Mouse (Mus musculus): Measurements from ENCODE around the gene Gm13289. TPM values are rescaled to one million over a fixed set of nuclear protein-coding genes. Genes with fewer than 3 reads are reported as not detected.

Gm13289 gene
- total and polyA plus RNA-seq, 3 experiments: not detected

- H3K79me2 ChIP-seq (replicated peaks; ENCODE audit: control insufficient read depth, extremely low read depth, insufficient read depth, poor library complexity, severe bottlenecking): no peaks in the 10 kb centered on the region
- in situ Hi-C loops (cut with MboI; ENCODE audit: low pct_ligation_motif_present, low pct_unique_long_range_greater_than_20kb, low sequenced_read_pairs) (no loop called here), dilution Hi-C loops (cut with MboI; ENCODE audit: extremely low pct_ligation_motif_present, extremely low pct_unique_long_range_greater_than_20kb, low sequenced_read_pairs) (no loop called here)
- no peak within 1 kb of the TSS for H3K4me2 ChIP-seq (ENCODE audit: insufficient read depth, low read depth, poor library complexity, severe bottlenecking)
- no peak within 1 kb of the TSS for H3K4me3 ChIP-seq (replicated peaks in 1 of 3; ENCODE audit: low read depth in 2 of 3, low read length in 2 of 3, poor library complexity in 1 of 3)
- no peak within 1 kb of the TSS for H3K27ac ChIP-seq (ENCODE audit: insufficient read depth, low read depth)
- no peaks in the 10 kb centered on the region for H3K4me1 ChIP-seq (ENCODE audit: control insufficient read depth in 1 of 2, insufficient read depth in 2 of 2)
- TF ChIP-seq GABPA (IDR thresholded peaks at IDR 0.05; ENCODE audit: insufficient replicate concordance, low read depth, low read length) (no peak), JUN (IDR thresholded peaks at IDR 0.05; ENCODE audit: insufficient read depth, low read depth, low read length) (no peak), E2F4 (IDR thresholded peaks at IDR 0.05; ENCODE audit: insufficient replicate concordance, low read depth, low read length) (no peak), ETS1 (conservative IDR thresholded peaks at IDR 0.05; ENCODE audit: low read depth, low read length) (no peak), CTCF (conservative IDR thresholded peaks at IDR 0.05 in 1 of 2, IDR thresholded peaks at IDR 0.05 in 1 of 2; ENCODE audit: low read depth in 2 of 2, low read length in 2 of 2) (no peak), NELFE (IDR thresholded peaks at IDR 0.05; ENCODE audit: low read depth, low read length) (no peak), ZKSCAN1 (IDR thresholded peaks at IDR 0.05; ENCODE audit: borderline replicate concordance, low read depth, low read length) (no peak), USF1 (IDR thresholded peaks at IDR 0.05; ENCODE audit: low read depth, low read length) (no peak), PAX5 (IDR thresholded peaks at IDR 0.05; ENCODE audit: low read length) (no peak), BHLHE40 (IDR thresholded peaks at IDR 0.05; ENCODE audit: low read depth, low read length) (no peak), RCOR1 (conservative IDR thresholded peaks at IDR 0.05; ENCODE audit: low read depth, low read length) (no peak), EP300 (IDR thresholded peaks at IDR 0.05; ENCODE audit: low read length) (no peak), RAD21 (IDR thresholded peaks at IDR 0.05; ENCODE audit: low read depth, low read length) (no peak), KAT2A (IDR thresholded peaks at IDR 0.05; ENCODE audit: insufficient replicate concordance, low read length) (no peak), MAZ (IDR thresholded peaks at IDR 0.05; ENCODE audit: low read depth, low read length) (no peak), SIN3A (IDR thresholded peaks at IDR 0.05; ENCODE audit: low read length) (no peak), ZMIZ1 (IDR thresholded peaks at IDR 0.05; ENCODE audit: low read depth, low read length) (no peak)
- H3K27me3 ChIP-seq (replicated peaks): peaks cover 34% of the 10 kb centered on the region
- H3K9me3 ChIP-seq (replicated peaks; ENCODE audit: low read length): no peaks in the 10 kb centered on the region
- no peak within 1 kb of the TSS for H3K9ac ChIP-seq (ENCODE audit: insufficient read depth, low read depth)
- no peak for DNase-seq (ENCODE audit: extremely low read depth)
- no peaks in the 10 kb centered on the region for H3K36me3 ChIP-seq (replicated peaks in 1 of 2; ENCODE audit: control insufficient read depth in 1 of 2, insufficient read depth in 1 of 2, low read length in 1 of 2)
These were observed 42.9 kb downstream of the Gm13289 start, which contains the start of gene Ifna11 for GRCm38 (mm10) chr4:88819659-88820058. Gene Ifna11 (plus strand): TSS chr4:88819959.

GRCm38 (mm10) chr4:88822995-88823394 is 46.3 kb downstream of the Gm13289 start:
- DNase-seq (ENCODE audit: extremely low read depth): peak; percentile 27
- H3K79me2 ChIP-seq (replicated peaks; ENCODE audit: control insufficient read depth, extremely low read depth, insufficient read depth, poor library complexity, severe bottlenecking): no peaks in the 10 kb centered on the region
- H3K9ac ChIP-seq (ENCODE audit: insufficient read depth, low read depth): no peak overlapping the region
- no peaks in the 10 kb centered on the region for H3K9me3 ChIP-seq (replicated peaks; ENCODE audit: low read length)
- H3K4me1 ChIP-seq (ENCODE audit: control insufficient read depth in 1 of 2, insufficient read depth in 2 of 2): no peaks in the 10 kb centered on the region
- dilution Hi-C loops (cut with MboI; ENCODE audit: extremely low pct_ligation_motif_present, extremely low pct_unique_long_range_greater_than_20kb, low sequenced_read_pairs): no loop called here
- TF ChIP-seq JUND (conservative IDR thresholded peaks at IDR 0.05; ENCODE audit: low read depth, low read length) (no peak), MEF2A (IDR thresholded peaks at IDR 0.05; ENCODE audit: borderline replicate concordance, low read depth, low read length) (no peak), CTCF (conservative IDR thresholded peaks at IDR 0.05 in 1 of 2, IDR thresholded peaks at IDR 0.05 in 1 of 2; ENCODE audit: low read depth in 2 of 2, low read length in 2 of 2) (peak; percentile 55 to 73), BHLHE40 (IDR thresholded peaks at IDR 0.05; ENCODE audit: low read depth, low read length) (no peak), SMC3 (IDR thresholded peaks at IDR 0.05; ENCODE audit: low read depth, low read length) (peak; percentile 46), RAD21 (IDR thresholded peaks at IDR 0.05; ENCODE audit: low read depth, low read length) (peak; percentile 19), PAX5 (IDR thresholded peaks at IDR 0.05; ENCODE audit: low read length) (no peak), MAX (IDR thresholded peaks at IDR 0.05; ENCODE audit: low read length) (no peak), MXI1 (IDR thresholded peaks at IDR 0.05; ENCODE audit: low read depth, low read length) (no peak)
- no peak overlapping the region for H3K4me3 ChIP-seq (replicated peaks in 1 of 3; ENCODE audit: low read depth in 2 of 3, low read length in 2 of 3, poor library complexity in 1 of 3)
- in situ Hi-C loops (cut with MboI; ENCODE audit: low pct_ligation_motif_present, low pct_unique_long_range_greater_than_20kb, low sequenced_read_pairs): no loop called here
- H3K27ac ChIP-seq (ENCODE audit: insufficient read depth, low read depth): no peak overlapping the region
- H3K4me2 ChIP-seq (ENCODE audit: insufficient read depth, low read depth, poor library complexity, severe bottlenecking): no peak overlapping the region
- H3K27me3 ChIP-seq (replicated peaks): peaks cover 20% of the 10 kb centered on the region
- H3K36me3 ChIP-seq (replicated peaks in 1 of 2; ENCODE audit: control insufficient read depth in 1 of 2, insufficient read depth in 1 of 2, low read length in 1 of 2): no peaks in the 10 kb centered on the region

Other genes starting within 250 kb of the Gm13289 start
Only the 20 nearest of the 31 such genes appear.
- gene Gm26566, start 55.1 kb upstream of the Gm13289 start, total RNA-seq (2012; rRNA removed): 10.2 and 11.9 TPM in 2 replicates
- gene Gm26566, start 55.1 kb upstream of the Gm13289 start, total RNA-seq (2014; rRNA removed): not detected in 2 replicates
- 0.49 TPM in 1 of 2 replicates, not detected in the other for gene Gm26566, start 55.1 kb upstream of the Gm13289 start, polyA plus RNA-seq (2012; ENCODE audit: insufficient read length, low read depth)
- gene Klhl9, start 54.5 kb upstream of the Gm13289 start, total RNA-seq (2012; rRNA removed): 40.0 and 42.2 TPM in 2 replicates
- gene Klhl9, start 54.5 kb upstream of the Gm13289 start, total RNA-seq (2014; rRNA removed): 51.6 and 55.2 TPM in 2 replicates
- gene Klhl9, start 54.5 kb upstream of the Gm13289 start, polyA plus RNA-seq (2012; ENCODE audit: insufficient read length, low read depth): 16.1 and 19.1 TPM in 2 replicates
- gene Gm13271, start 22.1 kb upstream of the Gm13289 start, total RNA-seq (2012; rRNA removed): not detected in 2 replicates
- not detected in 2 replicates for gene Gm13271, start 22.1 kb upstream of the Gm13289 start, total RNA-seq (2014; rRNA removed)
- gene Gm13271, start 22.1 kb upstream of the Gm13289 start, polyA plus RNA-seq (2012; ENCODE audit: insufficient read length, low read depth): not detected in 2 replicates
- not detected in 2 replicates for gene Gm13283, start 16.8 kb upstream of the Gm13289 start, total RNA-seq (2012; rRNA removed)
- gene Gm13283, start 16.8 kb upstream of the Gm13289 start, total RNA-seq (2014; rRNA removed): not detected in 2 replicates
- not detected in 2 replicates for gene Gm13283, start 16.8 kb upstream of the Gm13289 start, polyA plus RNA-seq (2012; ENCODE audit: insufficient read length, low read depth)
- gene Gm13290, start 3.1 kb upstream of the Gm13289 start, total RNA-seq (2012; rRNA removed): not detected in 2 replicates
- not detected in 2 replicates for gene Gm13290, start 3.1 kb upstream of the Gm13289 start, total RNA-seq (2014; rRNA removed)
- not detected in 2 replicates for gene Gm13290, start 3.1 kb upstream of the Gm13289 start, polyA plus RNA-seq (2012; ENCODE audit: insufficient read length, low read depth)
- gene Gm13272, start 2.9 kb downstream of the Gm13289 start, total RNA-seq (2012; rRNA removed): not detected in 2 replicates
- gene Gm13272, start 2.9 kb downstream of the Gm13289 start, total RNA-seq (2014; rRNA removed): not detected in 2 replicates
- not detected in 2 replicates for gene Gm13272, start 2.9 kb downstream of the Gm13289 start, polyA plus RNA-seq (2012; ENCODE audit: insufficient read length, low read depth)
- gene Ifnz, start 5.2 kb downstream of the Gm13289 start, total RNA-seq (2012; rRNA removed): not detected in 2 replicates
- not detected in 2 replicates for gene Ifnz, start 5.2 kb downstream of the Gm13289 start, total RNA-seq (2014; rRNA removed)
- not detected in 2 replicates for gene Ifnz, start 5.2 kb downstream of the Gm13289 start, polyA plus RNA-seq (2012; ENCODE audit: insufficient read length, low read depth)
- not detected in 2 replicates for gene Gm13276, start 8.8 kb downstream of the Gm13289 start, total RNA-seq (2012; rRNA removed)
- gene Gm13276, start 8.8 kb downstream of the Gm13289 start, total RNA-seq (2014; rRNA removed): not detected in 2 replicates
- not detected in 2 replicates for gene Gm13276, start 8.8 kb downstream of the Gm13289 start, polyA plus RNA-seq (2012; ENCODE audit: insufficient read length, low read depth)
- not detected in 2 replicates for gene Gm13277, start 11.7 kb downstream of the Gm13289 start, total RNA-seq (2012; rRNA removed)
- gene Gm13277, start 11.7 kb downstream of the Gm13289 start, total RNA-seq (2014; rRNA removed): not detected in 2 replicates
- not detected in 2 replicates for gene Gm13277, start 11.7 kb downstream of the Gm13289 start, polyA plus RNA-seq (2012; ENCODE audit: insufficient read length, low read depth)
- gene Gm13278, start 14.6 kb downstream of the Gm13289 start, total RNA-seq (2012; rRNA removed): not detected in 2 replicates
- gene Gm13278, start 14.6 kb downstream of the Gm13289 start, total RNA-seq (2014; rRNA removed): not detected in 2 replicates
- not detected in 2 replicates for gene Gm13278, start 14.6 kb downstream of the Gm13289 start, polyA plus RNA-seq (2012; ENCODE audit: insufficient read length, low read depth)
- gene Gm13275, start 17.6 kb downstream of the Gm13289 start, total RNA-seq (2012; rRNA removed): not detected in 2 replicates
- gene Gm13275, start 17.6 kb downstream of the Gm13289 start, total RNA-seq (2014; rRNA removed): not detected in 2 replicates
- not detected in 2 replicates for gene Gm13275, start 17.6 kb downstream of the Gm13289 start, polyA plus RNA-seq (2012; ENCODE audit: insufficient read length, low read depth)
- not detected in 2 replicates for gene Gm13279, start 20.5 kb downstream of the Gm13289 start, total RNA-seq (2012; rRNA removed)
- gene Gm13279, start 20.5 kb downstream of the Gm13289 start, total RNA-seq (2014; rRNA removed): not detected in 2 replicates
- gene Gm13279, start 20.5 kb downstream of the Gm13289 start, polyA plus RNA-seq (2012; ENCODE audit: insufficient read length, low read depth): not detected in 2 replicates
- not detected in 2 replicates for gene Gm13285, start 22.7 kb downstream of the Gm13289 start, total RNA-seq (2012; rRNA removed)
- gene Gm13285, start 22.7 kb downstream of the Gm13289 start, total RNA-seq (2014; rRNA removed): not detected in 2 replicates
- not detected in 2 replicates for gene Gm13285, start 22.7 kb downstream of the Gm13289 start, polyA plus RNA-seq (2012; ENCODE audit: insufficient read length, low read depth)
- not detected in 2 replicates for gene Gm13287, start 26.3 kb downstream of the Gm13289 start, total RNA-seq (2012; rRNA removed)
- not detected in 2 replicates for gene Gm13287, start 26.3 kb downstream of the Gm13289 start, total RNA-seq (2014; rRNA removed)
- gene Gm13287, start 26.3 kb downstream of the Gm13289 start, polyA plus RNA-seq (2012; ENCODE audit: insufficient read length, low read depth): not detected in 2 replicates
- not detected in 2 replicates for gene Gm13288, start 28.6 kb downstream of the Gm13289 start, total RNA-seq (2012; rRNA removed)
- not detected in 2 replicates for gene Gm13288, start 28.6 kb downstream of the Gm13289 start, total RNA-seq (2014; rRNA removed)
- gene Gm13288, start 28.6 kb downstream of the Gm13289 start, polyA plus RNA-seq (2012; ENCODE audit: insufficient read length, low read depth): not detected in 2 replicates
- gene Ifna7, start 39.3 kb downstream of the Gm13289 start, total RNA-seq (2012; rRNA removed): not detected in 2 replicates
- not detected in 2 replicates for gene Ifna7, start 39.3 kb downstream of the Gm13289 start, total RNA-seq (2014; rRNA removed)
- not detected in 2 replicates for gene Ifna7, start 39.3 kb downstream of the Gm13289 start, polyA plus RNA-seq (2012; ENCODE audit: insufficient read length, low read depth)
- gene Ifna11, start 43.0 kb downstream of the Gm13289 start, total RNA-seq (2012; rRNA removed): not detected in 2 replicates
- gene Ifna11, start 43.0 kb downstream of the Gm13289 start, total RNA-seq (2014; rRNA removed): not detected in 2 replicates
- not detected in 2 replicates for gene Ifna11, start 43.0 kb downstream of the Gm13289 start, polyA plus RNA-seq (2012; ENCODE audit: insufficient read length, low read depth)
- not detected in 2 replicates for gene Ifna6, start 50.5 kb downstream of the Gm13289 start, total RNA-seq (2012; rRNA removed)
- gene Ifna6, start 50.5 kb downstream of the Gm13289 start, total RNA-seq (2014; rRNA removed): not detected in 2 replicates
- gene Ifna6, start 50.5 kb downstream of the Gm13289 start, polyA plus RNA-seq (2012; ENCODE audit: insufficient read length, low read depth): not detected in 2 replicates
- gene Ifna5, start 58.6 kb downstream of the Gm13289 start, total RNA-seq (2012; rRNA removed): not detected in 2 replicates
- not detected in 2 replicates for gene Ifna5, start 58.6 kb downstream of the Gm13289 start, total RNA-seq (2014; rRNA removed)
- not detected in 2 replicates for gene Ifna5, start 58.6 kb downstream of the Gm13289 start, polyA plus RNA-seq (2012; ENCODE audit: insufficient read length, low read depth)
- not detected in 2 replicates for gene Ifna4, start 64.9 kb downstream of the Gm13289 start, total RNA-seq (2012; rRNA removed)
- gene Ifna4, start 64.9 kb downstream of the Gm13289 start, total RNA-seq (2014; rRNA removed): not detected in 2 replicates
- not detected in 2 replicates for gene Ifna4, start 64.9 kb downstream of the Gm13289 start, polyA plus RNA-seq (2012; ENCODE audit: insufficient read length, low read depth)